7 mouse cellular contexts compared by ENCODE assay signal in genomic region chr17:3022936-3023247, GRCm38 (mm10).
A peak's percentile ranks its signal among the peaks of the same experiment; 100 is the strongest.
DNase-seq lines count a peak whose midpoint lies in the region; ATAC-seq lines count a peak whose summit lies in the region.
"Not testable (repeated sequence)": the region's sequence is repeated elsewhere in the genome, so short reads cannot be mapped to it uniquely, and the experiment has no call there.

No protein-coding gene starts in this region.

- not testable (repeated sequence) for H3K36me3 ChIP-seq in forebrain, embryonic 12.5 days (replicated peaks); hindbrain, embryonic 11.5 days (ENCODE audit: control insufficient read depth, insufficient read depth, low read length); intestine, embryonic 14.5 days (ENCODE audit: control insufficient read depth, insufficient read depth, low read length); liver, embryonic 11.5 days (ENCODE audit: control insufficient read depth, insufficient read depth, low read length); lung, embryonic 15.5 days; midbrain, embryonic 13.5 days

- H3K4me2 ChIP-seq in forebrain, embryonic 12.5 days; hindbrain, embryonic 11.5 days (replicated peaks; ENCODE audit: low read depth, low read length); intestine, embryonic 14.5 days (ENCODE audit: low read length); liver, embryonic 11.5 days; lung, embryonic 15.5 days; midbrain, embryonic 13.5 days (replicated peaks): not testable (repeated sequence)

- not testable (repeated sequence) for H3K27ac ChIP-seq in forebrain, embryonic 12.5 days; hindbrain, embryonic 11.5 days (ENCODE audit: low read depth, low read length); intestine, embryonic 14.5 days (ENCODE audit: low read depth); liver, embryonic 11.5 days (ENCODE audit: low read depth, low read length); lung, embryonic 15.5 days; midbrain, embryonic 13.5 days

- not testable (repeated sequence) for H3K4me1 ChIP-seq in forebrain, embryonic 12.5 days; hindbrain, embryonic 11.5 days (replicated peaks; ENCODE audit: control insufficient read depth, insufficient read depth, low read length); intestine, embryonic 14.5 days (replicated peaks; ENCODE audit: control insufficient read depth, insufficient read depth, low read length); liver, embryonic 11.5 days (replicated peaks; ENCODE audit: control insufficient read depth, insufficient read depth, low read length); lung, embryonic 15.5 days; midbrain, embryonic 13.5 days (replicated peaks)

- H3K4me3 ChIP-seq in forebrain, embryonic 12.5 days (replicated peaks); hindbrain, embryonic 11.5 days (ENCODE audit: low read depth, low read length); intestine, embryonic 14.5 days (ENCODE audit: low read depth, low read length); liver, embryonic 11.5 days (ENCODE audit: low read depth, low read length); lung, embryonic 15.5 days; midbrain, embryonic 13.5 days (replicated peaks): not testable (repeated sequence)

- DNase-seq in hindbrain, embryonic 11.5 days (ENCODE audit: low spot score); intestine, embryonic 14.5 days (ENCODE audit: low spot score); liver, embryonic 11.5 days (ENCODE audit: low spot score): not testable (repeated sequence)
- DNase-seq in testis, postnatal 10 days (ENCODE audit: low spot score) = peak; percentile 3

- H3K27me3 ChIP-seq in forebrain, embryonic 12.5 days; hindbrain, embryonic 11.5 days (ENCODE audit: control insufficient read depth, insufficient read depth, low read length); intestine, embryonic 14.5 days (replicated peaks; ENCODE audit: control insufficient read depth, insufficient read depth, low read length); liver, embryonic 11.5 days (replicated peaks; ENCODE audit: control insufficient read depth, insufficient read depth, low read length); lung, embryonic 15.5 days; midbrain, embryonic 13.5 days: not testable (repeated sequence)

- peaks cover 63% of the 10 kb centered on the region for H3K9me3 ChIP-seq in forebrain, embryonic 12.5 days
- peaks cover 24% of the 10 kb centered on the region for H3K9me3 ChIP-seq in hindbrain, embryonic 11.5 days (ENCODE audit: control insufficient read depth, low read length)
- not testable (repeated sequence) for H3K9me3 ChIP-seq in intestine, embryonic 14.5 days (ENCODE audit: control insufficient read depth, low read length); lung, embryonic 15.5 days
- H3K9me3 ChIP-seq in liver, embryonic 11.5 days (ENCODE audit: control insufficient read depth, low read length) = peaks cover 42% of the 10 kb centered on the region
- peaks cover 56% of the 10 kb centered on the region for H3K9me3 ChIP-seq in midbrain, embryonic 13.5 days

- peak; percentile 66; the same call in 1 of the 2 replicates for ATAC-seq in forebrain, embryonic 12.5 days (ENCODE audit: low FRiP score)
- ATAC-seq in hindbrain, embryonic 11.5 days (ENCODE audit: low FRiP score) = peak; percentile 49; the same call in 1 of the 2 replicates
- ATAC-seq in intestine, embryonic 14.5 days (replicated peaks; ENCODE audit: low FRiP score, low TSS enrichment, low read depth) = 0 out of 2 replicates have a peak, but pooled peaks have one; percentile 48
- ATAC-seq in liver, embryonic 11.5 days (replicated peaks; ENCODE audit: low FRiP score) = peak; percentile 48; the same call in 1 of the 2 replicates
- 0 out of 2 replicates have a peak, but pooled peaks have one; percentile 40 for ATAC-seq in lung, embryonic 15.5 days (ENCODE audit: borderline replicate concordance, extremely low read depth, low FRiP score, low TSS enrichment)
- ATAC-seq in midbrain, embryonic 13.5 days = peak; percentile 65; the same call in 1 of the 2 replicates

- H3K9ac ChIP-seq in forebrain, embryonic 12.5 days; hindbrain, embryonic 11.5 days (ENCODE audit: low read depth, low read length); intestine, embryonic 14.5 days (ENCODE audit: low read length); liver, embryonic 11.5 days (ENCODE audit: low read depth, low read length); lung, embryonic 15.5 days; midbrain, embryonic 13.5 days (replicated peaks): not testable (repeated sequence)

- 48% methylated on average over 3 of the region's 3 CpGs for WGBS in forebrain, embryonic 12.5 days
- 42% methylated on average over 3 of the region's 3 CpGs for WGBS in hindbrain, embryonic 11.5 days
- WGBS in intestine, embryonic 14.5 days = 64% methylated on average over 3 of the region's 3 CpGs
- WGBS in liver, embryonic 11.5 days = 39% methylated on average over 2 of the region's 3 CpGs
- 45% methylated on average over 3 of the region's 3 CpGs for WGBS in lung, embryonic 15.5 days
- WGBS in midbrain, embryonic 13.5 days = 52% methylated on average over 3 of the region's 3 CpGs
